Mouse (Mus musculus): ENCODE measurements around the gene Fbxw8.

GRCm38 (mm10) chr5:118136391-118136790, 18.9 kb downstream of the Fbxw8 start:
- no peak for TF ChIP-seq CTCF (IDR thresholded peaks at IDR 0.05; ENCODE audit: low read depth)
- no peak for TF ChIP-seq EP300 (optimal IDR thresholded peaks at IDR 0.05)

Measured in stomach, postnatal 0 days (tissue).